Mouse (Mus musculus): ENCODE measurements around the gene Tmsb10.

- TF ChIP-seq USF2 (IDR thresholded peaks at IDR 0.05; ENCODE audit: borderline replicate concordance in 1 of 2, insufficient read depth in 1 of 2, low read depth in 1 of 2, low read length in 2 of 2) (no peak), CTCF (IDR thresholded peaks at IDR 0.05 in 2 of 3, conservative IDR thresholded peaks at IDR 0.05 in 1 of 3; ENCODE audit: control insufficient read depth in 1 of 3, insufficient read depth in 1 of 3, low read depth in 2 of 3, low read length in 3 of 3, poor library complexity in 1 of 3, severe bottlenecking in 1 of 3) (no peak), RAD21 (IDR thresholded peaks at IDR 0.05; ENCODE audit: low read depth, low read length) (no peak), POLR2AphosphoS5 (IDR thresholded peaks at IDR 0.05; ENCODE audit: borderline replicate concordance, low read depth, low read length) (no peak), POLR2A (IDR thresholded peaks at IDR 0.05; ENCODE audit: control insufficient read depth in 1 of 2, insufficient read depth in 1 of 2, low read depth in 1 of 2, low read length in 2 of 2, poor library complexity in 1 of 2) (no peak), GABPA (IDR thresholded peaks at IDR 0.05; ENCODE audit: low read depth, low read length) (no peak), CHD2 (IDR thresholded peaks at IDR 0.05; ENCODE audit: low read length) (no peak)
Measured at GRCm38 (mm10) chr6:72931533-72931932, 27.0 kb downstream of the Tmsb10 start.
